Mouse (Mus musculus) liver, postnatal 0 days (tissue): Measurements from ENCODE around the gene Cbfa2t3. TPM values are rescaled to one million over a fixed set of nuclear protein-coding genes. Genes with fewer than 3 reads are reported as not detected.

Experiments
- ATAC-seq: fragments of 200-750 bp; cut with Nextera tagmentation; 2 replicates; pipeline ENCODE4 v1.8.0; 2017; ENCODE audit warnings: mild to moderate bottlenecking, moderate library complexity
- DNase-seq: peaks from one replicate; pipeline ENCODE4 v3.0.0-alpha.2; 2016
- H3K27ac ChIP-seq: fragments of 300-500 bp; sonication (generic); 2 replicates; pipeline ENCODE4 v1.5.1; 2014; ENCODE audit warnings: antibody characterized with exemption, moderate library complexity, mild to moderate bottlenecking, low read depth
- H3K27me3 ChIP-seq: fragments of 300-500 bp; sonication (generic); 2 replicates; pipeline ENCODE4 v1.6.1; 2014; ENCODE audit warnings: low read length, control low read depth, mixed read lengths; ENCODE audit not compliant: insufficient read depth
- H3K36me3 ChIP-seq: fragments of 300-500 bp; sonication (generic); replicated peaks from 2 replicates; pipeline ENCODE4 v1.6.1; 2014; ENCODE audit warnings: mild to moderate bottlenecking, control low read depth, low read length, moderate library complexity, mixed read lengths; ENCODE audit not compliant: insufficient read depth
- H3K4me1 ChIP-seq: fragments of 300-500 bp; sonication (generic); 2 replicates; pipeline ENCODE4 v1.6.1; 2014; ENCODE audit warnings: antibody characterized with exemption, mild to moderate bottlenecking, control low read depth; ENCODE audit not compliant: insufficient read depth
- H3K4me2 ChIP-seq: fragments of 300-500 bp; sonication (generic); 2 replicates; pipeline ENCODE4 v1.6.1; 2014; ENCODE audit warnings: low read depth, mild to moderate bottlenecking, low read length, moderate library complexity, mixed read lengths
- H3K4me3 ChIP-seq: fragments of 300-500 bp; sonication (generic); 2 replicates; pipeline ENCODE4 v1.5.1; 2014; ENCODE audit warnings: low read depth, low read length
- H3K9ac ChIP-seq: fragments of 300-500 bp; sonication (generic); replicated peaks from 2 replicates; pipeline ENCODE4 v1.6.1; 2014; ENCODE audit warnings: mild to moderate bottlenecking, moderate library complexity
- H3K9me3 ChIP-seq: fragments of 300-500 bp; sonication (generic); 2 replicates; pipeline ENCODE4 v1.6.1; 2016; ENCODE audit warnings: mild to moderate bottlenecking, control low read depth, low read length, mixed read lengths
- CTCF ChIP-seq: sonication (generic); IDR thresholded peaks from 2 replicates; pipeline ENCODE4 v1.5.1; 2016; ENCODE audit warnings: antibody characterized with exemption, low read depth
- EP300 ChIP-seq: IDR thresholded peaks from 2 replicates; pipeline ENCODE4 v1.6.1; 2016; ENCODE audit warnings: antibody characterized with exemption, low read depth, mild to moderate bottlenecking
- WGBS: fragments of 180-500 bp; shearing (Covaris S2); extraction: QIAGEN DNeasy Blood & Tissue Kit; methylation state at CpG from one replicate; pipeline ENCODE4 v1.1.7; 2014; ENCODE audit not compliant: insufficient replicate concordance; 5-methylcytosine and 5-hydroxymethylcytosine counted together
- polyA plus RNA-seq: library from polyadenylated mRNA; unstranded; fragments of >200 nt; fragmentation: Nextera tagmentation; extraction: Ambion mirVana; gene quantifications from 2 replicates; pipeline ENCODE4 v1.2.1, GENCODE M21; 2015

The Cbfa2t3 gene
- polyA plus RNA-seq, 1 experiment from 2014 or later, result 2.4 TPM

DNA sequence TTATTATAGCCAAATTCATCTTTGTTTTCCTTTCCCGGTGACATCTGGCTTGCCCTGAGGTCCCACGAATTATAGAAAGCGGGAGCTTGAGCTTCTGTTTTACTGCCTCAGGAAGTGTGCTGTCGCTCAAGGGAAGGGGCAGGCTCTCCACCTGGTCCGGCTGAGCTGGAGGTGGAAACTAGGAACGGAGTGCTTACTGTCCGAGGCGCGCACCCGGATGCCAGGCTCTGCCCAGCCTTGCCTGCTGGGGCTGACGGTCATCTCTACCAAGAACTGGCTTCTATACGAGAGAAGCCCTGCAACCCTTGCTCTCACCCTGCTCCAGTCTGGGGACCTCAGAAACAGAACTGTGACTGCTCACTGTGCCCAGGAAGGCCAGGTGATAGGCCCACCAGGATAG is 24.9 kb downstream of the Cbfa2t3 start:
- peaks cover 23% of the 10 kb centered on the region for H3K27me3 ChIP-seq
- H3K4me1 ChIP-seq, result peaks cover 16% of the 10 kb centered on the region
- TF ChIP-seq EP300 (no peak), CTCF (no peak)
- H3K4me2 ChIP-seq, result no peak overlapping the region
- no peak overlapping the region for H3K27ac ChIP-seq
- DNase-seq (no peak), ATAC-seq (no peak)
- 86% methylated on average over 12 of the region's 12 CpGs for WGBS
- no peak overlapping the region for H3K4me3 ChIP-seq
- no peaks in the 10 kb centered on the region for H3K36me3 ChIP-seq
- no peaks in the 10 kb centered on the region for H3K9me3 ChIP-seq
- no peak overlapping the region for H3K9ac ChIP-seq

DNA sequence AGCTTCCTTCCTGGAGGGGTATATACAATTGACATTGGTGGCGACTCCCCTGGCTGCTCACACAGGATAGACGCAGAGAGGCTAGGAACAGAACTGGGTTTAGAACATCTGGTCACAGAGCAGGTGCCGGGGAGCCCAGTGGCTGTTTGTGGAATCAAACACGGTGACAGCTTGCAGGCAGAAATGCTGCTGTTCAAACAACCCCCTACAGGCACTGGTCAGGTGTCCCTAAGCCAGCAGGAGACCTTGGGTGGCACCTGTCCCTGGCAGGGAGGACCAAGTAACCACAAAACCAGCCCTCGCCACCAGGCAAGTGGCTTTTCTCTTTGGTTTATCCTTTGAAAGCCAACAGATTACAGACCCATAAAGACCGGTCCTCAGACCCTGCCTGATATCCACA is 27.0 kb downstream of the Cbfa2t3 start:
- no peak for TF ChIP-seq EP300
- TF ChIP-seq CTCF, result no peak
- H3K36me3 ChIP-seq, result no peaks in the 10 kb centered on the region
- peaks cover 13% of the 10 kb centered on the region for H3K27me3 ChIP-seq
- 61% methylated on average over 6 of the region's 6 CpGs for WGBS
- ATAC-seq (no peak), DNase-seq (no peak)
- H3K4me1 ChIP-seq, result peaks cover 6% of the 10 kb centered on the region
- no peak overlapping the region for H3K27ac ChIP-seq
- no peak overlapping the region for H3K4me3 ChIP-seq
- no peak overlapping the region for H3K9ac ChIP-seq
- no peak overlapping the region for H3K4me2 ChIP-seq
- H3K9me3 ChIP-seq, result no peaks in the 10 kb centered on the region

DNA sequence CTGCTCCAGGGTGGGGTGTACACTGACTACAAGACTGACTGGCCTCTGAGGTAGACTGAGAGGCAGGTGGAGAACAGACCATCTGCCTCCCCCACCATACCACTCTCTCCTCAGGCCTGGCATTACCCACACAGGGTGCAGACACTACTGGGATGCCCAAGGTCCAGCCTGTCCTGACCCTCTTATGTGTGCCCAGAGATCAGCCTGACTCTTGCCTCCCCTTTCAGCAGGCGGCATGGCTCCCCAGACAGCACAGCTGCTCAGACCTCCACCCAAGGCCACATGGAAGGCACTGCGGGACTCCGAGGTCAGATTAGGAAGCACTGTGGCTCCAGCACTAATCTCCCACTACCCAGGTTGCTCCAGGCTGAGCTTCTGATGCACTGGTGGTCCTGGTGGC is 28.2 kb downstream of the Cbfa2t3 start:
- Histone ChIP-seq H3K4me3 (no peak overlapping the region), H3K27ac (no peak overlapping the region), H3K36me3 (no peaks in the 10 kb centered on the region), H3K9me3 (no peaks in the 10 kb centered on the region), H3K4me2 (no peak overlapping the region), H3K27me3 (peaks cover 1% of the 10 kb centered on the region; the same call in 1 of the 2 replicates), H3K4me1 (peaks cover 15% of the 10 kb centered on the region), H3K9ac (no peak overlapping the region)
- no peak for TF ChIP-seq CTCF
- no peak for TF ChIP-seq EP300
- WGBS, result 63% methylated on average over 3 of the region's 3 CpGs
- DNase-seq (no peak), ATAC-seq (no peak)

DNA sequence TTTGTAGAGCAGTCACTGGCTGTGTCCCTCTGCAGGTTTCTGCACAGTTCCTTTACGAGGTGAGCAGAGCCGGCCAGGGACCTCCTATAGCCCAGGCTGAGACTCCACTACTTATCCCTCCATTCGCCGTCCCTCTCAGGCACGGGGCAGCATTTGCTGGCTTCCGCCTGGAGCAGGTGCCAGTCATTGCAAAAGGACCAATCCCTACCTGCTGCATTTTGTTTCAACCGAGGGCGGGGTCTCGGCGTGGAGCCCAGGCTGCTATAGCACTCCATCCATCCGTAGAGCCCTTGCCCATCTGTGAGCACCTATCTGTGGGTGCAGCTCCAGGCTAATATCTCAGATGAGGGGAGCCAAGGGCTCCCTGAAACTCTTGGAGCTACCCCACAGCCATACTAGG is 28.9 kb downstream of the Cbfa2t3 start:
- WGBS, result 60% methylated on average over 11 of the region's 11 CpGs
- H3K4me1 ChIP-seq, result peaks cover 19% of the 10 kb centered on the region
- H3K27me3 ChIP-seq, result no peaks in the 10 kb centered on the region

DNA sequence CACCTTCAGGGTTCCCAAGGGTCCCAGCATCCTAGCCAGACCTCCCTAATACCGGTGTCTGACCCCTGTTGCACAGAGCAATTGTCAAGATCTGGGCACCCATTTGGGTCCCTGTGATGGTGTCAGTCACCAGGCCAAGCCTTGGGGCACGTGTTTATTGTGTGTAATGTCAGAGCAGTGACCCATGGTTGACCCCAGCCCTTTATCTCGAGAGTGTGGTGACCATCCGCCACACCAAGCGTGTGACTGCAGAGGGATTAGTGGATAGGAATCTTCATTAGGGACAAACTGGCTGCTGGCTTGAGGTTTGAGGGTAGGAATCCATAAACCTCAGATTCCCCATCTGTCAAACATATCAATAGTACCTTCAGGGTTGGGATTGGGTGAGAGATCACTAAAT is 29.5 kb downstream of the Cbfa2t3 start:
- Histone ChIP-seq H3K27me3 (no peaks in the 10 kb centered on the region), H3K4me3 (no peak overlapping the region), H3K4me2 (no peak overlapping the region), H3K4me1 (peaks cover 25% of the 10 kb centered on the region), H3K36me3 (no peaks in the 10 kb centered on the region), H3K27ac (no peak overlapping the region), H3K9me3 (no peaks in the 10 kb centered on the region), H3K9ac (no peak overlapping the region)
- DNase-seq, result no peak
- TF ChIP-seq EP300, result no peak
- no peak for ATAC-seq
- 63% methylated on average over 5 of the region's 5 CpGs for WGBS

More for the DNA sequence above, 28.9 kb downstream of the Cbfa2t3 start:
- no peaks in the 10 kb centered on the region for H3K36me3 ChIP-seq
- no peak overlapping the region for H3K27ac ChIP-seq
- H3K9me3 ChIP-seq, result no peaks in the 10 kb centered on the region
- TF ChIP-seq CTCF (no peak), EP300 (no peak)
- DNase-seq, result no peak
- H3K4me2 ChIP-seq, result no peak overlapping the region
- ATAC-seq, result no peak
- no peak overlapping the region for H3K4me3 ChIP-seq
- H3K9ac ChIP-seq, result no peak overlapping the region

DNA sequence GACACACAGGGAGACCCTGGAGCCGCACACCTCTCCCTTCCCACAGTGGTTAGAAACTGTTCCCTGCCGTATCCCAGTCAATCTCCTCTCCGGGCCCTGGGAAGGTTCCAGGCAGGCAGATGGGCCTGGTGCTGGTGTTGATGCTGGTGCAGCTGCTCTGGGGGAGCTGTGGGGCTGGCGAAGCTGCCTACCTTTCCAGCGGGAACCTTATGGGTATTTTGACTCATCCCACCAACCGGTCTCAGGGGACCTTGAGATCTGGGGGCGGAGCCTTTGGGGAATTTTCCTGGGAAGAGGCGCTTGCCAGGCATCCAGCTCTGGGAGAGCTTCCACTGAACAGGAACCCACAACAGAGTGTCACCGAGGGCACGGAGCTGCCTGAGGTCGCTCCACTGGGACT is 31.1 kb downstream of the Cbfa2t3 start:
- no peak overlapping the region for H3K27ac ChIP-seq
- no peaks in the 10 kb centered on the region for H3K36me3 ChIP-seq
- no peak for DNase-seq
- no peak overlapping the region for H3K4me3 ChIP-seq
- ATAC-seq, result no peak
- no peak overlapping the region for H3K4me2 ChIP-seq
- no peaks in the 10 kb centered on the region for H3K9me3 ChIP-seq
- H3K4me1 ChIP-seq, result peaks cover 27% of the 10 kb centered on the region
- no peaks in the 10 kb centered on the region for H3K27me3 ChIP-seq
- no peak overlapping the region for H3K9ac ChIP-seq
- 84% methylated on average over 11 of the region's 11 CpGs for WGBS
- no peak for TF ChIP-seq EP300
- no peak for TF ChIP-seq CTCF

DNA sequence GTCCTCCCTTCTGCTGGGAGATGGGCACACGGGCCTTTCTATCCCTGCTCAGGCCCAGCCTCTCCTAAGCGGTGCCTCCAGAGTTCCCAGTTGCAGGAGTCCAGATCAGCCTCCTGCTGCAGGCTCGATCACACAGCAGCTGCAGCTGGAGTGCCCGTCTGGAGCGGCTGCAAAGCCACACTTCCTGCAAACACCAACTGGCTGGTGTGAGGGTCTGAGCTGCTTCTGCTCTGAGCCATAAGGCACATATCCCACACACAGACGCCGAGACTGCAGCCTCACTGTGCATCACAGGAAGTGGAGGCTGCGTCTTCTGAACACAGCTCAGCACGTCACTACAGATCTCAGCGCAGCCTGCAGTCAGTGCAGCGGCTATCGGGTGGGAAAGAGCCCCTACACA is 32.1 kb downstream of the Cbfa2t3 start:
- H3K27ac ChIP-seq, result peak overlapping the region; percentile 60
- TF ChIP-seq CTCF, result no peak
- no peak for TF ChIP-seq EP300
- no peak overlapping the region for H3K9ac ChIP-seq

More for the DNA sequence above, 32.1 kb downstream of the Cbfa2t3 start:
- Histone ChIP-seq H3K9me3 (no peaks in the 10 kb centered on the region), H3K27me3 (no peaks in the 10 kb centered on the region), H3K36me3 (no peaks in the 10 kb centered on the region), H3K4me2 (peak overlapping the region; percentile 51), H3K4me1 (peaks cover 27% of the 10 kb centered on the region), H3K4me3 (0 out of 2 replicates have a peak overlapping the region, but pooled peaks have one; percentile 1)
- ATAC-seq (peak; percentile 31; the same call in 1 of the 2 replicates), DNase-seq (peak; percentile 44)
- 24% methylated on average over 12 of the region's 12 CpGs for WGBS
